Mouse (Mus musculus) hindbrain, embryonic 14.5 days (tissue): ENCODE data around the gene Crb1. TPM values are rescaled to one million over a fixed set of nuclear protein-coding genes. Genes with fewer than 3 reads are reported as not detected.

ENCODE experiments used
- ATAC-seq: fragments of 200-750 bp; cut with Nextera tagmentation; 2 replicates; pipeline ENCODE4 v1.8.0; 2017; ENCODE audit warnings: moderate number of reproducible peaks, mild to moderate bottlenecking, moderate TSS enrichment, moderate library complexity; ENCODE audit not compliant: low FRiP score
- DNase-seq: peaks from one replicate; pipeline ENCODE4 v3.0.0-alpha.2; 2015; ENCODE audit warnings: low spot score
- H3K27ac ChIP-seq: fragments of 300-500 bp; sonication (generic); 2 replicates; pipeline ENCODE4 v1.5.1; 2014; ENCODE audit warnings: mild to moderate bottlenecking, moderate library complexity
- H3K27me3 ChIP-seq: fragments of 300-500 bp; sonication (generic); 2 replicates; pipeline ENCODE4 v1.6.1; 2014; ENCODE audit warnings: mild to moderate bottlenecking, low read length, mixed read lengths; ENCODE audit not compliant: control insufficient read depth, insufficient read depth
- H3K36me3 ChIP-seq: fragments of 300-500 bp; sonication (generic); replicated peaks from 2 replicates; pipeline ENCODE4 v1.6.1; 2014; ENCODE audit not compliant: control insufficient read depth, insufficient read depth
- H3K4me1 ChIP-seq: fragments of 300-500 bp; sonication (generic); replicated peaks from 2 replicates; pipeline ENCODE4 v1.6.1; 2014; ENCODE audit warnings: antibody characterized with exemption, low read length, mixed read lengths; ENCODE audit not compliant: control insufficient read depth, insufficient read depth
- H3K4me2 ChIP-seq: fragments of 300-500 bp; sonication (generic); replicated peaks from 2 replicates; pipeline ENCODE4 v1.6.1; 2014; ENCODE audit warnings: mild to moderate bottlenecking, moderate library complexity
- H3K4me3 ChIP-seq: fragments of 300-500 bp; sonication (generic); replicated peaks from 2 replicates; pipeline ENCODE4 v1.5.1; 2014; ENCODE audit warnings: mild to moderate bottlenecking, low read length
- H3K9ac ChIP-seq: fragments of 300-500 bp; sonication (generic); 2 replicates; pipeline ENCODE4 v1.6.1; 2014
- H3K9me3 ChIP-seq: fragments of 300-500 bp; sonication (generic); 2 replicates; pipeline ENCODE4 v1.6.1; 2016; ENCODE audit warnings: low read length; ENCODE audit not compliant: control insufficient read depth
- WGBS: fragments of 180-500 bp; shearing (Covaris S2); extraction: QIAGEN DNeasy Blood & Tissue Kit; methylation state at CpG from one replicate; pipeline ENCODE4 v1.1.7; 2014; 5-methylcytosine and 5-hydroxymethylcytosine counted together
- polyA plus RNA-seq: library from polyadenylated mRNA; unstranded; fragments of >200 nt; fragmentation: Nextera tagmentation; extraction: Ambion mirVana; gene quantifications from 2 replicates; pipeline ENCODE4 v1.2.1, GENCODE M21; 2014

The Crb1 gene
- polyA plus RNA-seq, 1 experiment from 2014 or later, result 2.0 TPM

DNA sequence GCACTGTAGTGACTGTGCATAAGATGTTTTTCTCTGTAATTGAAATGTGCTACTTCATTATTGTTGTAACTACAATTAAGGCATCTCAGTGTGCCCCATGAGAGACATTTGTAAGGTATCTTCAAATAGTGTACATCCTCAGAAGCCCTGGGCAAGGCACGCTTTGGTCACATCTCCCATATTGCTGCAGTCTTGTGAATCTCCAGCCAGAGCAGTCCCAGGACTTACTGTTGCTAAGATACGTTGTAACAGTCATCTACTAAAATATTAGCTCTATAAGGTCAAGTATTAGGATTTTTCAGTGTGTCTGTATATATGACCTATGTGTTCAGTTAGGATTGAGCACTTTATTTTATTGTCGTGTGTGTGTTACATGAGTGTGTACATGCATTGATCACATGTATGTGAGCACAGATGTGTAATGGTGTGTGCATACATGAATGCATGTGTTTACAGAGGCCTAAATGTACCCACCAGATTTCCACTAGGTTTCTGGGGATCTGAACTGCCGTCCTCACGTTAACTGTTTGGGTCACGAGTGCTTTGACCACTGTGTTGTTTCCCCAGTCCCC lies 30.8 kb downstream of the Crb1 start:
- DNase-seq, result no peak
- ATAC-seq, result 0 out of 2 replicates have a peak, but pooled peaks have one; percentile 0
- no peaks in the 10 kb centered on the region for H3K36me3 ChIP-seq
- no peak overlapping the region for H3K4me2 ChIP-seq
- H3K27me3 ChIP-seq, result no peaks in the 10 kb centered on the region
- no peak overlapping the region for H3K4me3 ChIP-seq
- H3K9ac ChIP-seq, result 0 out of 2 replicates have a peak overlapping the region, but pooled peaks have one; percentile 0
- 40% methylated on average over 6 of the region's 6 CpGs for WGBS
- peak overlapping the region; percentile 60 for H3K27ac ChIP-seq
- peaks cover 22% of the 10 kb centered on the region for H3K4me1 ChIP-seq
- H3K9me3 ChIP-seq, result no peaks in the 10 kb centered on the region

DNA sequence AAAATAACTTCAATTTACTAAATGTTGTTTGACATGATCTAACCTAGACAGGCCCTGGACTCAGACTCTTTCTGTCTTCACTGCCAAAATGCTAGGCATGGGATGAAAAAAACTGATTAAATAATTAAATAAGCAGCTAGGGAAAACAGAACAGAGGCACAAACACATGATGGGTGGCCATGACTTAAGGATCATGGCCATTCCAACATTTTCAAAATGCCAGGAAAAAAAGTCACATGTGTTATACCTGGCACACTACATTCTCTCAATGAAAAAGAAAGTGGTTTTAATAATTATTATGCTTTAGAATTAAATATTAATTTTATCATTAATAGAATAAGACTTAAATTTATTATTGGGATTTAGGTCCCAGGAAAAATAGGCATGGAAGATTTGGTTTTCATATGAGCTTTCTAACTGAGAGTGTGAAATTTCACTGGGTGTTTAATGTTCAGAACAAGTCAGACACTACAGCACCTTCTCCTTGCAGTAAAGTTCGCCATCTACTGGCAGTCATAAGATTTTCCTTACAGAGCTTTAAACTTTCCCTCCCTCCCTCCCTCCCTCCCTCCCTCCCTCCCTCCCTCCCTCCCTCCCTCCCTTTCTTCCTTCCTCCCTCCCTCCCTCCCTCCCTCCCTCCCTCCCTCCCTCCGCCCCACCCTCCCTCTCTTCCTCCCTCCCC lies 36.6 kb downstream of the Crb1 start:
- Histone ChIP-seq H3K4me3 (no peak overlapping the region), H3K9ac (no peak overlapping the region), H3K4me1 (no peaks in the 10 kb centered on the region), H3K36me3 (no peaks in the 10 kb centered on the region), H3K27ac (no peak overlapping the region), H3K4me2 (no peak overlapping the region), H3K9me3 (no peaks in the 10 kb centered on the region), H3K27me3 (no peaks in the 10 kb centered on the region)
- ATAC-seq (peak; percentile 65; the same call in 1 of the 2 replicates), DNase-seq (peak; percentile 74)
- 5% methylated on average over 1 of the region's 2 CpGs for WGBS

DNA sequence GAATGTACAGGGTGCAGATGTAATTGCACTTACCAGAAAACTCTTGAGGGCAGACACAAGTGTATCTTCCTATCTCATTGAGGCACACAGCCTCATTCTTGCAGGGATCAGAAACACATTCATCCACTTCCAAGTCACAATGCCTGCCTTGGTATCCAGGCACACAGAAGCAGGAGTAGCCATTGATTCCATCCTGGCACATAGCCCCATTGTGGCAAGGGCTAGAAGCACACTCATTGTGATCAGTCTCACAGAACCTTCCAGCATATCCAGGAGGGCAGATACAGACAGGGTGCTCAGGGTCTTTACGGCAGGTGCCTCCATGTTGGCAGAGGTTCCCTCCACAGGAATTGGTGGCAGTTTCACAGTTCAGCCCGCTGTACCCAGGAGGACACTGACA lies 39.9 kb downstream of the Crb1 start:
- H3K36me3 ChIP-seq, result no peaks in the 10 kb centered on the region
- WGBS, result 65% methylated on average over 2 of the region's 2 CpGs
- H3K27ac ChIP-seq, result no peak overlapping the region
- DNase-seq, result no peak
- no peaks in the 10 kb centered on the region for H3K27me3 ChIP-seq
- no peak overlapping the region for H3K4me3 ChIP-seq
- no peaks in the 10 kb centered on the region for H3K4me1 ChIP-seq
- H3K9me3 ChIP-seq, result no peaks in the 10 kb centered on the region
- no peak overlapping the region for H3K9ac ChIP-seq
- H3K4me2 ChIP-seq, result no peak overlapping the region
- peak; percentile 31; the same call in 1 of the 2 replicates for ATAC-seq

DNA sequence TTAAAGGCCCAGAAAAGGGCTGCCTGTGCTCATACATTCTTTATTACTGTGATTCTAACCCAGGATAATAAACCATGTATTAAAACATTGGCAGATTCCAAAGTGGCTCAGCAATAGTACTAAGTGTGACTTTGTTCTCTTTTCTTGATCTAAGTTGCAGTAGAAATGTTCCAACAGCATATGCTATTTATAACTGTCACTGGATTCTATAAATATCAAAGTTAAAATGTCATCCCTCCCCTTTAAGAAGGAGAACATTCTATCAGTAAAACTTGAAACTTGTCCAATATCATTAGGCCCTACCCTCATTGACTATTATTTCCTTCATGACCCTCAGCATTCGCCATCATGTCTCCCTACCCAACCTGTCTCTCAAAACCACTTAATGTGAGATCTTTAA lies 48.1 kb downstream of the Crb1 start:
- H3K36me3 ChIP-seq, result no peaks in the 10 kb centered on the region
- no peaks in the 10 kb centered on the region for H3K4me1 ChIP-seq
- 90% methylated on average over 1 of the region's 1 CpGs for WGBS
- no peak overlapping the region for H3K27ac ChIP-seq
- no peaks in the 10 kb centered on the region for H3K9me3 ChIP-seq
- no peaks in the 10 kb centered on the region for H3K27me3 ChIP-seq
- H3K4me3 ChIP-seq, result no peak overlapping the region
- ATAC-seq (no peak), DNase-seq (no peak)
- no peak overlapping the region for H3K9ac ChIP-seq
- H3K4me2 ChIP-seq, result no peak overlapping the region

DNA sequence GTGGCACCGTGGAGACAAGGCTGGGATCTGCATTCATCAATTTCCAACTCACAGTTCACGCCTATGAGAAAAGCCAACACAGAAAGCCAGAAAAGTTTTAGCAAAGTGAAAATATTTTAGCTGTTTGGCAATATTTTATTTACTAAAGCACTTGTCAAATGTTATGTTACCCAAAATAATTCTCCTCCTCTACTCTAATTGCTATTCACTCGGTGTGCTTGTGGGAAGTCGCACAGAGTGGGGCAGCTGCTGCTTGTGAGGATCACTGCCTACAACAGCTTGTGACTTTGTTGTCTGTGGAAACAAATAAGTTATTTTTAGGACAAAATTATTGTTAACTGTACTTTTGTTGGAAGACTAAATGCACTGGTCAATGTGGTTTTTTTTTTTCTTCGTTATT lies 48.6 kb downstream of the Crb1 start:
- DNase-seq, result no peak
- Histone ChIP-seq H3K9ac (no peak overlapping the region), H3K9me3 (no peaks in the 10 kb centered on the region), H3K4me3 (no peak overlapping the region), H3K4me1 (no peaks in the 10 kb centered on the region), H3K36me3 (no peaks in the 10 kb centered on the region), H3K27ac (no peak overlapping the region), H3K27me3 (no peaks in the 10 kb centered on the region), H3K4me2 (no peak overlapping the region)
- WGBS, result 88% methylated on average over 5 of the region's 5 CpGs
- ATAC-seq, result no peak

DNA sequence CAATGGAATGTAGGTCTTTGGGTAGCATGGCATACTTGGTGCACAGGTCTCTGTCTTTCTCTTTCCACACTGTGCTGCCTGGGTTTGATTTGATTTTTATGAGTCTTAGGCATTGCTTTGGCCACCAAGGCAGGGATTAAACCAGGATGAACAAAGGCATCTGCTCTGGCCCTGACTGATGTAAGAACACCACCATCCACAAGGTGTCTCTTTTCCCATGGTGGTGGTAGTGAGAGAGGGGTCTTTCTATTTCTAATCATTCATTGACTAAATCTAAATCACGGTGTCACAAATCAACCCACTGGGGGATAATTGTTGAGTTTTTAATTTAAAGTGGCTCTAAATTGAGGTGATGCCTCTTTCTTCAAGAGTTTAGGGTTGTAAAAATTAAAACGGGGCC lies 51.5 kb downstream of the Crb1 start:
- Histone ChIP-seq H3K9ac (no peak overlapping the region), H3K27me3 (no peaks in the 10 kb centered on the region), H3K36me3 (no peaks in the 10 kb centered on the region), H3K9me3 (no peaks in the 10 kb centered on the region), H3K4me3 (no peak overlapping the region), H3K4me1 (no peaks in the 10 kb centered on the region), H3K27ac (no peak overlapping the region), H3K4me2 (no peak overlapping the region)
- ATAC-seq, result no peak
- 68% methylated on average over 2 of the region's 2 CpGs for WGBS
- no peak for DNase-seq

DNA sequence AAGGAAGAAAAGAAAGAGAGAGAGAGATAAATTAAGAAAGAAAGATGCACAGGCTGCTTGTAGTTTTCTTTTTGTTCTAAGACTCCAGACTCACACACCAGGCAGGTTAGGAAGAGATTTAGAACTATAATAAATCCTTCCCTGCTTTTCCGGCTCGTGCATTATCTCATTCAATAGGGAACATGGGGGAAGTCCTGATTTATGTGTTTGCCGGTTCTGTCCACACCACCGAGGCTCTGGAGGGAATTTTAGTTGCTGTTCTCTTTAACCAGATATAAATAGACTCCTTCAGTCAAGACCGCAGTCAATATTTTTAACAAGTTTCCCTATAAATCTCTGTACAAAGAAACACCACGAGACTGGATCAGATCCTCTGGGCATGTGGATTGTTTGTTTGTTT lies 57.1 kb downstream of the Crb1 start:
- Histone ChIP-seq H3K9ac (no peak overlapping the region), H3K27me3 (no peaks in the 10 kb centered on the region), H3K36me3 (no peaks in the 10 kb centered on the region), H3K9me3 (no peaks in the 10 kb centered on the region), H3K27ac (no peak overlapping the region), H3K4me1 (no peaks in the 10 kb centered on the region), H3K4me3 (no peak overlapping the region), H3K4me2 (no peak overlapping the region)
- no peak for ATAC-seq
- no peak for DNase-seq
- WGBS, result 67% methylated on average over 6 of the region's 6 CpGs

DNA sequence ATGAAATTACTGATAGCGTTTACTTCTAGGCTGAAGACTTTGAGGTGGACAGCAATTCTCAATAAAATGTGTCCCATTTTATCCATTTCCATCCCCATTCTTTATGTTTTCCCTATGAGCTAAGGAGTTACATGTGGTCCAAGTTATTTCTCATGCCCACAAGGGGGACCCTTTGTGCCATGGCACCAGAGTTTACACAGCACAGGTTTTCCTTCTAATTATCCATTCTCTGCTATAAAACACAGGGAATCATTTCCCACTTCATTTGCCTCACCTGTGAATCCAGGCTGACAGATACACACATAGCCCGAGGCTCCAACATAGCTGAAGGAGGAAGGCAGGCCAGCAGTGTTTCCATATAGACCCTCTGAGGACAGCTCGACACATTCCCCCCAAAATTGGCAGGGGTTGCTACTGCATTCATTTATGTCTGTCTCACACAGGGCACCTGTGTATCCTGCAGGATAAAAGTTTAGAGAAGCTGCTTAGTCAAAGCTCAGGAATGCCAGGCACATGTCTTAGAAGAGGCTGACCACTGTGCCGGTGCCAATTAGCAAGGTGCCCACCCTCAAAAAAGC lies 62.5 kb downstream of the Crb1 start:
- 88% methylated on average over 4 of the region's 4 CpGs for WGBS
- DNase-seq (peak; percentile 46), ATAC-seq (peak; percentile 34; the same call in 1 of the 2 replicates)
- H3K27ac ChIP-seq, result no peak overlapping the region
- H3K4me1 ChIP-seq, result no peaks in the 10 kb centered on the region
- H3K9ac ChIP-seq, result no peak overlapping the region
- H3K27me3 ChIP-seq, result no peaks in the 10 kb centered on the region
- H3K9me3 ChIP-seq, result no peaks in the 10 kb centered on the region
- H3K4me2 ChIP-seq, result no peak overlapping the region
- H3K4me3 ChIP-seq, result no peak overlapping the region
- no peaks in the 10 kb centered on the region for H3K36me3 ChIP-seq

DNA sequence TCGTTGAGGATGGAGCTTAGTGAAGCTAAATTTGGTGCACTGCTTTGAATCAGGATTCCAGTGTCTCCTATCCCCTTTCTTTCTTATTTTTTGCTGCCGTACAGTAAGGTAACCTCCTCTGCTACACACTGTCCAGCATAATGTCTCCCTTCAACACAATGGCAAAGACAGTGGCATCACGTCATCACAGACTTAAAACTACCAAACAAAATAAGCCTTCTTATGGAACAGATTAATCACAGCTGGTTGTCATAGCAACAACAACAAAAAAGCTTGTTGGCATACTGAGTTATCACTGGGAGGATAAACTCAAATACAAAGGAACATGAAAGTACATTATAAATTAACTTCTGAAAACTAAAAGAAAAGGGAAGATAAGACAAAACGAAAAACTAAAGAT lies 68.0 kb downstream of the Crb1 start:
- H3K4me3 ChIP-seq, result no peak overlapping the region
- no peaks in the 10 kb centered on the region for H3K9me3 ChIP-seq
- no peak overlapping the region for H3K27ac ChIP-seq
- ATAC-seq (no peak), DNase-seq (no peak)
- 50% methylated on average over 4 of the region's 4 CpGs for WGBS
- H3K36me3 ChIP-seq, result no peaks in the 10 kb centered on the region
- H3K4me1 ChIP-seq, result no peaks in the 10 kb centered on the region
- H3K9ac ChIP-seq, result no peak overlapping the region
- no peak overlapping the region for H3K4me2 ChIP-seq
- no peaks in the 10 kb centered on the region for H3K27me3 ChIP-seq
